Comparison of ENCODE assay signal across 10 mouse cellular contexts in the genomic region with DNA sequence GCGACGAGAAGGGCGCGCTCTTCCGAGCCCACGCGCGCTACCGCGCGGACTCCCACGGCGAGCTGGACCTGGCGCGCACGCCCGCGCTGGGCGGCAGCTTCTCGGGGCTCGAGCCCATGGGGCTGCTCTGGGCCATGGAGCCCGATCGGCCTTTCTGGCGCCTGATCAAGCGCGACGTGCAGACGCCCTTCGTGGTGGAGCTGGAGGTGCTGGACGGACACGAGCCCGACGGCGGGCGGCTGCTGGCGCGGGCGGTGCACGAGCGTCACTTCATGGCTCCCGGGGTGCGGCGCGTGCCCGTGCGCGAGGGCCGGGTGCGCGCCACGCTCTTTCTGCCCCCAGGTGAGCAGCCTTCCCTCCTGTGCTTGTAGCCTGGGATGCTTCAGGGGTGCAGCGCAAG. TPM values are rescaled to one million over a fixed set of nuclear protein-coding genes. Genes with fewer than 3 reads are reported as not detected.
A peak's percentile ranks its signal among the peaks of the same experiment; 100 is the strongest.
DNase-seq lines count a peak whose midpoint lies in the region; ATAC-seq and TF ChIP-seq lines count a peak whose summit lies in the region.
"Not testable (repeated sequence)": the region's sequence is repeated elsewhere in the genome, so short reads cannot be mapped to it uniquely, and the experiment has no call there.
"Had no signal": no experiment of that assay in that cellular context is flagged by ENCODE, and none has a peak within 500 bp of the region (broad histone marks: within the 10 kb centered on the region; RNA-seq: fewer than 3 reads in every experiment).

No protein-coding gene starts in this region.

- 1% methylated on average over 40 of the region's 52 CpGs for WGBS in hindbrain, embryonic 14.5 days
- WGBS in liver, embryonic 15.5 days (ENCODE audit: insufficient replicate concordance), result 2% methylated on average over 47 of the region's 52 CpGs
- WGBS in neural tube, embryonic 12.5 days, result 2% methylated on average over 41 of the region's 52 CpGs

- not testable (repeated sequence) for H3K4me1 ChIP-seq in hindbrain, embryonic 14.5 days (replicated peaks; ENCODE audit: control insufficient read depth, insufficient read depth, low read length); liver, embryonic 15.5 days (replicated peaks); neural tube, embryonic 12.5 days

- H3K9ac ChIP-seq in hindbrain, embryonic 14.5 days, result peak overlapping the region; percentile 47; the same call in 1 of the 2 replicates
- H3K9ac ChIP-seq in liver, embryonic 15.5 days, result not testable (repeated sequence)
- 0 out of 2 replicates have a peak overlapping the region, but pooled peaks have one; percentile 40 for H3K9ac ChIP-seq in neural tube, embryonic 12.5 days

- H3K4me3 ChIP-seq in hindbrain, embryonic 14.5 days (replicated peaks; ENCODE audit: low read length), result peak overlapping the region; percentile 37
- H3K4me3 ChIP-seq in layer of hippocampus, adult 2 months, result peak overlapping the region; percentile 53
- H3K4me3 ChIP-seq in liver, embryonic 15.5 days (replicated peaks), result peak overlapping the region; percentile 31
- peak overlapping the region; percentile 33 for H3K4me3 ChIP-seq in neural tube, embryonic 12.5 days

- not testable (repeated sequence) for H3K27ac ChIP-seq in hindbrain, embryonic 14.5 days; liver, embryonic 15.5 days (replicated peaks); neural tube, embryonic 12.5 days
- H3K27ac ChIP-seq in layer of hippocampus, adult 2 months, result peak overlapping the region; percentile 82

- peaks cover 33% of the 10 kb centered on the region for H3K27me3 ChIP-seq in hindbrain, embryonic 14.5 days (ENCODE audit: control insufficient read depth, insufficient read depth, low read length)
- peaks cover 58% of the 10 kb centered on the region for H3K27me3 ChIP-seq in liver, embryonic 15.5 days
- peaks cover 27% of the 10 kb centered on the region for H3K27me3 ChIP-seq in neural tube, embryonic 12.5 days (replicated peaks)

- peak overlapping the region; percentile 55 for H3K4me2 ChIP-seq in hindbrain, embryonic 14.5 days (replicated peaks)
- peak overlapping the region; percentile 56 for H3K4me2 ChIP-seq in liver, embryonic 15.5 days
- peak overlapping the region; percentile 63 for H3K4me2 ChIP-seq in neural tube, embryonic 12.5 days (replicated peaks)

- not testable (repeated sequence) for H3K36me3 ChIP-seq in hindbrain, embryonic 14.5 days (replicated peaks; ENCODE audit: control insufficient read depth, insufficient read depth); liver, embryonic 15.5 days (replicated peaks); neural tube, embryonic 12.5 days

- peak; percentile 70 for DNase-seq in ZHBTc4 (ENCODE audit: low read depth, low spot score)
- DNase-seq in embryo, embryonic 11 days, result peak; percentile 24
- DNase-seq in gastrocnemius, postnatal 14 days, result peak; percentile 13
- DNase-seq in hindbrain, embryonic 14.5 days (ENCODE audit: low spot score), result not testable (repeated sequence)
- peak in 1 of 2 experiments; percentile 43 for DNase-seq in layer of hippocampus, adult 2 months (ENCODE audit: low spot score in 2 of 2)
- peak; percentile 40 for DNase-seq in testis, postnatal 14 days (ENCODE audit: low spot score)

- TF ChIP-seq CTCF in layer of hippocampus, adult 2 months (conservative IDR thresholded peaks at IDR 0.05), result not testable (repeated sequence)

- intact Hi-C loops in gastrocnemius, postnatal 14 days (cut with DNase I; ENCODE audit: low total_unique reads), result not testable (repeated sequence)

- ATAC-seq in hindbrain, embryonic 14.5 days (ENCODE audit: low FRiP score); liver, embryonic 15.5 days (ENCODE audit: insufficient read depth); neural tube, embryonic 12.5 days (ENCODE audit: low FRiP score, low read depth): not testable (repeated sequence)

- not testable (repeated sequence) for H3K9me3 ChIP-seq in hindbrain, embryonic 14.5 days (ENCODE audit: control insufficient read depth, low read length); liver, embryonic 15.5 days (replicated peaks); neural tube, embryonic 12.5 days

RNA-seq across cellular contexts. Expression of gene Acot5, which starts 0.5 kb away (rescaled TPM):
- total RNA-seq in gastrocnemius, postnatal 14 days (2021), result under 1 TPM in 1 of 2 experiments, not detected in 1; 0.14 TPM
- polyA plus RNA-seq in hindbrain, embryonic 14.5 days (2014; fragmentation: Nextera tagmentation; extraction: Ambion mirVana), result 0.30 and 0.48 TPM in 2 replicates
- total RNA-seq in layer of hippocampus, adult 2 months (2021), result 1 to 10 TPM; 7.1 to 8.1 TPM
- polyA plus RNA-seq in liver, embryonic 15.5 days (2015; fragmentation: Nextera tagmentation; extraction: Ambion mirVana), result 0.06 TPM in 1 of 2 replicates, not detected in the other
- 0.25 TPM in 1 of 2 replicates, not detected in the other for polyA plus RNA-seq in neural tube, embryonic 12.5 days (2016; fragmentation: Nextera tagmentation; extraction: Ambion mirVana)
- total RNA-seq: gastrocnemius, postnatal 36 days; megakaryocyte-erythroid progenitor cell, adult 5-6 weeks had no signal

RNA-seq across cellular contexts. Expression of gene Acot3, which starts 17.6 kb away (rescaled TPM):
- not detected for total RNA-seq in gastrocnemius, postnatal 14 days (2021)
- 0.78 and 1.9 TPM in 2 replicates for polyA plus RNA-seq in hindbrain, embryonic 14.5 days (2014; fragmentation: Nextera tagmentation; extraction: Ambion mirVana)
- 1 to 10 TPM; 2.7 to 4.0 TPM for total RNA-seq in layer of hippocampus, adult 2 months (2021)
- polyA plus RNA-seq in liver, embryonic 15.5 days (2015; fragmentation: Nextera tagmentation; extraction: Ambion mirVana), result 6.6 and 7.4 TPM in 2 replicates
- 0.65 and 0.70 TPM in 2 replicates for polyA plus RNA-seq in neural tube, embryonic 12.5 days (2016; fragmentation: Nextera tagmentation; extraction: Ambion mirVana)
- total RNA-seq: gastrocnemius, postnatal 36 days; megakaryocyte-erythroid progenitor cell, adult 5-6 weeks had no signal

RNA-seq across cellular contexts. Expression of gene Gm49366, which starts 30.8 kb away (rescaled TPM):
- not detected for total RNA-seq in gastrocnemius, postnatal 14 days (2021)
- not detected in 2 replicates for polyA plus RNA-seq in hindbrain, embryonic 14.5 days (2014; fragmentation: Nextera tagmentation; extraction: Ambion mirVana)
- total RNA-seq in layer of hippocampus, adult 2 months (2021), result 1 to 10 TPM in 1 of 2 experiments, not detected in 1; 2.9 TPM
- not detected in 2 replicates for polyA plus RNA-seq in liver, embryonic 15.5 days (2015; fragmentation: Nextera tagmentation; extraction: Ambion mirVana)
- polyA plus RNA-seq in neural tube, embryonic 12.5 days (2016; fragmentation: Nextera tagmentation; extraction: Ambion mirVana), result not detected in 2 replicates
- total RNA-seq: gastrocnemius, postnatal 36 days; megakaryocyte-erythroid progenitor cell, adult 5-6 weeks had no signal

RNA-seq across cellular contexts. Expression of gene Acot6, which starts 30.9 kb away (rescaled TPM):
- total RNA-seq in gastrocnemius, postnatal 14 days (2021), result 1 to 10 TPM; 2.4 to 2.6 TPM
- 1.5 TPM in 2 replicates for polyA plus RNA-seq in hindbrain, embryonic 14.5 days (2014; fragmentation: Nextera tagmentation; extraction: Ambion mirVana)
- total RNA-seq in layer of hippocampus, adult 2 months (2021), result 1 to 10 TPM; 4.9 to 5.7 TPM
- 0.44 and 0.66 TPM in 2 replicates for polyA plus RNA-seq in liver, embryonic 15.5 days (2015; fragmentation: Nextera tagmentation; extraction: Ambion mirVana)
- polyA plus RNA-seq in neural tube, embryonic 12.5 days (2016; fragmentation: Nextera tagmentation; extraction: Ambion mirVana), result 0.75 and 1.0 TPM in 2 replicates

RNA-seq across cellular contexts. Expression of gene Acot4, which starts 31.4 kb away (rescaled TPM):
- total RNA-seq in gastrocnemius, postnatal 14 days (2021), result under 1 TPM; 0.16 to 0.27 TPM
- 0.54 and 0.61 TPM in 2 replicates for polyA plus RNA-seq in hindbrain, embryonic 14.5 days (2014; fragmentation: Nextera tagmentation; extraction: Ambion mirVana)
- 1 to 10 TPM; 3.2 to 3.4 TPM for total RNA-seq in layer of hippocampus, adult 2 months (2021)
- 10.4 and 11.2 TPM in 2 replicates for polyA plus RNA-seq in liver, embryonic 15.5 days (2015; fragmentation: Nextera tagmentation; extraction: Ambion mirVana)
- polyA plus RNA-seq in neural tube, embryonic 12.5 days (2016; fragmentation: Nextera tagmentation; extraction: Ambion mirVana), result 0.09 and 0.20 TPM in 2 replicates
